Mouse (Mus musculus) olfactory bulb, adult 2 months (tissue): ENCODE data around the gene Grasp.

Source experiments
- CTCF ChIP-seq: fragments of 200-500 bp; IDR thresholded peaks from 2 replicates; pipeline ENCODE4 v1.5.1; 2012; ENCODE audit warnings: low read depth, mild to moderate bottlenecking, low read length, moderate library complexity; ENCODE audit not compliant: insufficient read depth
- POLR2A ChIP-seq: fragments of 200-500 bp; IDR thresholded peaks from 2 replicates; pipeline ENCODE4 v1.6.1; 2012; ENCODE audit warnings: mild to moderate bottlenecking, low read depth, low read length, moderate library complexity; ENCODE audit not compliant: insufficient read depth

- TF ChIP-seq CTCF (no peak), POLR2A (no peak)
Observed at GRCm38 (mm10) chr15:101253886-101254795, 30.2 kb downstream of the Grasp start, which contains the start of gene Nr4a1.
